Mouse (Mus musculus): Measurements from ENCODE around the gene Gm4924. TPM values are rescaled to one million over a fixed set of nuclear protein-coding genes. Genes with fewer than 3 reads are reported as not detected.
A peak's percentile ranks its signal among the peaks of the same experiment; 100 is the strongest.

Gene Gm4924
- polyA plus RNA-seq (2016; fragmentation: Nextera tagmentation; extraction: Ambion mirVana), result 8.2 and 9.0 TPM in 2 replicates

GRCm38 (mm10) chr10:82354083-82355010 lies at the start of gene Gm4924:
Gene Gm4924, plus strand, starts transcription at chr10:82354255.
- H3K27ac ChIP-seq, result peak within 1 kb of the TSS; percentile 97
- 5% methylated on average over 34 of the region's 34 CpGs for WGBS
- peak; percentile 92 for DNase-seq (ENCODE audit: low spot score)
- no peaks in the 10 kb centered on the region for H3K4me1 ChIP-seq
- H3K9me3 ChIP-seq, result 0 out of 2 replicates have a peak, but pooled peaks cover 6% of the 10 kb centered on the region
- H3K27me3 ChIP-seq (ENCODE audit: insufficient read depth, poor library complexity, severe bottlenecking), result no peaks in the 10 kb centered on the region
- no peaks in the 10 kb centered on the region for H3K36me3 ChIP-seq
- peak within 1 kb of the TSS; percentile 89 for H3K4me3 ChIP-seq

GRCm38 (mm10) chr10:82316482-82316881 lies 37.6 kb upstream of the Gm4924 start, which contains the start of gene 4932415D10Rik:
Gene 4932415D10Rik, minus strand, starts transcription at chr10:82316582.
- WGBS, result 83% methylated on average over 1 of the region's 1 CpGs
- Histone ChIP-seq H3K9me3 (no peaks in the 10 kb centered on the region), H3K4me3 (no peak within 1 kb of the TSS), H3K36me3 (no peaks in the 10 kb centered on the region), H3K4me1 (no peaks in the 10 kb centered on the region), H3K27ac (no peak within 1 kb of the TSS), H3K27me3 (ENCODE audit: insufficient read depth, poor library complexity, severe bottlenecking) (no peaks in the 10 kb centered on the region)
- DNase-seq (ENCODE audit: low spot score), result no peak

- Histone ChIP-seq H3K4me1 (no peaks in the 10 kb centered on the region), H3K27ac (no peak overlapping the region), H3K27me3 (ENCODE audit: insufficient read depth, poor library complexity, severe bottlenecking) (no peaks in the 10 kb centered on the region), H3K36me3 (no peaks in the 10 kb centered on the region), H3K9me3 (peaks cover 8% of the 10 kb centered on the region; the same call in 1 of the 2 replicates), H3K4me3 (no peak overlapping the region)
- WGBS, result 60% methylated on average over 3 of the region's 3 CpGs
- no peak for DNase-seq (ENCODE audit: low spot score)
Measured at GRCm38 (mm10) chr10:82320134-82320533, 33.9 kb upstream of the Gm4924 start.

- 78% methylated on average over 5 of the region's 5 CpGs for WGBS
- Histone ChIP-seq H3K4me1 (no peaks in the 10 kb centered on the region), H3K9me3 (no peaks in the 10 kb centered on the region), H3K36me3 (no peaks in the 10 kb centered on the region), H3K27me3 (ENCODE audit: insufficient read depth, poor library complexity, severe bottlenecking) (no peaks in the 10 kb centered on the region), H3K27ac (no peak overlapping the region), H3K4me3 (no peak overlapping the region)
- no peak for DNase-seq (ENCODE audit: low spot score)
Measured at GRCm38 (mm10) chr10:82329826-82330225, 24.2 kb upstream of the Gm4924 start.

GRCm38 (mm10) chr10:82355401-82355800 lies 1.3 kb downstream of the Gm4924 start:
- no peaks in the 10 kb centered on the region for H3K36me3 ChIP-seq
- H3K4me3 ChIP-seq, result no peak overlapping the region
- 97% methylated on average over 4 of the region's 4 CpGs for WGBS
- H3K27me3 ChIP-seq (ENCODE audit: insufficient read depth, poor library complexity, severe bottlenecking), result no peaks in the 10 kb centered on the region
- 0 out of 2 replicates have a peak, but pooled peaks cover 6% of the 10 kb centered on the region for H3K9me3 ChIP-seq
- no peaks in the 10 kb centered on the region for H3K4me1 ChIP-seq
- H3K27ac ChIP-seq, result no peak overlapping the region
- no peak for DNase-seq (ENCODE audit: low spot score)

GRCm38 (mm10) chr10:82361911-82362310 lies 7.9 kb downstream of the Gm4924 start:
- 82% methylated on average over 9 of the region's 9 CpGs for WGBS
- no peak overlapping the region for H3K27ac ChIP-seq
- DNase-seq (ENCODE audit: low spot score), result no peak
- H3K4me3 ChIP-seq, result no peak overlapping the region
- H3K27me3 ChIP-seq (ENCODE audit: insufficient read depth, poor library complexity, severe bottlenecking), result no peaks in the 10 kb centered on the region
- H3K4me1 ChIP-seq, result no peaks in the 10 kb centered on the region
- peaks cover 11% of the 10 kb centered on the region for H3K9me3 ChIP-seq
- H3K36me3 ChIP-seq, result peaks cover 20% of the 10 kb centered on the region

GRCm38 (mm10) chr10:82382992-82383391 lies 28.9 kb downstream of the Gm4924 start:
- 86% methylated on average over 1 of the region's 1 CpGs for WGBS

GRCm38 (mm10) chr10:82409511-82409910 lies 55.5 kb downstream of the Gm4924 start:
- no peak overlapping the region for H3K27ac ChIP-seq
- WGBS, result 74% methylated on average over 1 of the region's 1 CpGs
- no peaks in the 10 kb centered on the region for H3K27me3 ChIP-seq (ENCODE audit: insufficient read depth, poor library complexity, severe bottlenecking)
- no peaks in the 10 kb centered on the region for H3K4me1 ChIP-seq
- no peak for DNase-seq (ENCODE audit: low spot score)
- H3K9me3 ChIP-seq, result peaks cover 19% of the 10 kb centered on the region
- H3K4me3 ChIP-seq, result no peak overlapping the region
- H3K36me3 ChIP-seq, result peaks cover 2% of the 10 kb centered on the region; the same call in 1 of the 2 replicates

More at GRCm38 (mm10) chr10:82382992-82383391, 28.9 kb downstream of the Gm4924 start:
- Histone ChIP-seq H3K4me3 (no peak overlapping the region), H3K9me3 (peaks cover 26% of the 10 kb centered on the region), H3K4me1 (no peaks in the 10 kb centered on the region), H3K36me3 (peaks cover 17% of the 10 kb centered on the region; the same call in 1 of the 2 replicates), H3K27me3 (ENCODE audit: insufficient read depth, poor library complexity, severe bottlenecking) (no peaks in the 10 kb centered on the region), H3K27ac (no peak overlapping the region)
- no peak for DNase-seq (ENCODE audit: low spot score)

GRCm38 (mm10) chr10:82423631-82424030 lies 69.6 kb downstream of the Gm4924 start:
- Histone ChIP-seq H3K27ac (no peak overlapping the region), H3K27me3 (ENCODE audit: insufficient read depth, poor library complexity, severe bottlenecking) (no peaks in the 10 kb centered on the region), H3K9me3 (peaks cover 7% of the 10 kb centered on the region; the same call in 1 of the 2 replicates), H3K4me3 (no peak overlapping the region), H3K4me1 (no peaks in the 10 kb centered on the region), H3K36me3 (no peaks in the 10 kb centered on the region)
- no peak for DNase-seq (ENCODE audit: low spot score)

Other genes starting within 250 kb of the Gm4924 start
- gene AU041133, start 226.2 kb upstream of the Gm4924 start, polyA plus RNA-seq (2016; fragmentation: Nextera tagmentation; extraction: Ambion mirVana), result 3.7 and 4.2 TPM in 2 replicates
- gene Zfp938, start 113.0 kb upstream of the Gm4924 start, polyA plus RNA-seq (2016; fragmentation: Nextera tagmentation; extraction: Ambion mirVana), result 11.7 and 13.7 TPM in 2 replicates
- gene 4932415D10Rik, start 37.7 kb upstream of the Gm4924 start, polyA plus RNA-seq (2016; fragmentation: Nextera tagmentation; extraction: Ambion mirVana), result 0.03 TPM in 1 of 2 replicates, not detected in the other
- gene Gm1553, start 138.4 kb downstream of the Gm4924 start, polyA plus RNA-seq (2016; fragmentation: Nextera tagmentation; extraction: Ambion mirVana), result not detected in 2 replicates

Data from heart, embryonic 10.5 days (tissue).